ENCODE assay signal across 24 mouse cellular contexts in the genomic region with DNA sequence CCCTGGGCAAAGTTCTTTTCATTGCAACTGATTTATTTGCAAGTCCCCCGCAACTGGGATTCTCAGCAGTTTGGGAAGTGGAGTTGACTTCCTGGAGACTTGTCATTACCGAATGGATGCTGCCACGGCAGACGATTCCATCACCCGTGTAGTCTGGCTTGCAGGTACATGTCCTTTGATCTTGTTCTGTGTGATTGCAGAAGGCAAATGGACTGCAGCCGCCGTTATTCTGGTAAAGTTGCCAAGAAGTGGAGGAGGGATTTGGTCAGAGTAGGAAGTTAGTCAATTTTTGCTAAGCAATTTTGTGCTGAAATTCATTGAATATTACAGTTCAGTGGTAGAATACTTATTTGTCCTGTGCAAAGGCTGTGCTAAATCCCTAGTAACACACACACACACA.
DNase-seq lines count a peak whose midpoint lies in the region; ATAC-seq and TF ChIP-seq lines count a peak whose summit lies in the region.
"Had no signal": no experiment of that assay in that cellular context is flagged by ENCODE, and none has a peak within 500 bp of the region (broad histone marks: within the 10 kb centered on the region; RNA-seq: fewer than 3 reads in every experiment).

No protein-coding gene starts in this region.

- no peaks in the 10 kb centered on the region for H3K4me1 ChIP-seq in kidney, embryonic 15.5 days
- peaks cover 16% of the 10 kb centered on the region for H3K4me1 ChIP-seq in liver, postnatal 0 days (ENCODE audit: insufficient read depth)
- H3K4me1 ChIP-seq in liver, embryonic 12.5 days, result no peaks in the 10 kb centered on the region
- H3K4me1 ChIP-seq: embryonic facial prominence, embryonic 13.5 days; forebrain, embryonic 13.5 days; heart, embryonic 15.5 days had no signal

- peak overlapping the region; percentile 82; the same call in 1 of the 2 replicates for H3K27ac ChIP-seq in gastrocnemius, adult 2 months
- no peak overlapping the region for H3K27ac ChIP-seq in kidney, embryonic 15.5 days
- H3K27ac ChIP-seq in liver, postnatal 0 days (ENCODE audit: low read depth), result no peak overlapping the region
- no peak overlapping the region for H3K27ac ChIP-seq in liver, embryonic 12.5 days
- H3K27ac ChIP-seq: embryonic facial prominence, embryonic 13.5 days; forebrain, embryonic 13.5 days; heart, embryonic 15.5 days; hindbrain, embryonic 13.5 days; hindbrain, postnatal 0 days had no signal

- ATAC-seq in kidney, embryonic 15.5 days (replicated peaks; ENCODE audit: low FRiP score), result no peak
- peak; percentile 44; the same call in 1 of the 2 replicates for ATAC-seq in liver, postnatal 0 days
- no peak for ATAC-seq in liver, embryonic 12.5 days
- ATAC-seq: CD4-positive, CD25-positive, alpha-beta regulatory T cell, adult 4 months; forebrain, embryonic 13.5 days; forebrain, postnatal 0 days had no signal

- no peak for TF ChIP-seq EP300 in liver, postnatal 0 days (IDR thresholded peaks at IDR 0.05; ENCODE audit: low read depth)

- no peaks in the 10 kb centered on the region for H3K27me3 ChIP-seq in kidney, embryonic 15.5 days
- no peaks in the 10 kb centered on the region for H3K27me3 ChIP-seq in liver, postnatal 0 days (ENCODE audit: insufficient read depth, low read length)
- H3K27me3 ChIP-seq in liver, embryonic 12.5 days (replicated peaks), result no peaks in the 10 kb centered on the region
- H3K27me3 ChIP-seq: embryonic facial prominence, embryonic 13.5 days; forebrain, embryonic 13.5 days; heart, embryonic 15.5 days; hindbrain, embryonic 13.5 days had no signal

- H3K4me3 ChIP-seq in gastrocnemius, adult 2 months, result no peak overlapping the region
- no peak overlapping the region for H3K4me3 ChIP-seq in kidney, embryonic 15.5 days (replicated peaks)
- H3K4me3 ChIP-seq in liver, postnatal 0 days (ENCODE audit: low read depth, low read length), result no peak overlapping the region
- no peak overlapping the region for H3K4me3 ChIP-seq in liver, embryonic 12.5 days
- H3K4me3 ChIP-seq: embryonic facial prominence, embryonic 13.5 days; forebrain, embryonic 13.5 days; heart, embryonic 15.5 days; hindbrain, embryonic 13.5 days had no signal

- H3K36me3 ChIP-seq in kidney, embryonic 15.5 days, result no peaks in the 10 kb centered on the region
- H3K36me3 ChIP-seq in liver, postnatal 0 days (replicated peaks; ENCODE audit: insufficient read depth, low read length), result no peaks in the 10 kb centered on the region
- no peaks in the 10 kb centered on the region for H3K36me3 ChIP-seq in liver, embryonic 12.5 days
- H3K36me3 ChIP-seq: embryonic facial prominence, embryonic 13.5 days; G1E; heart, embryonic 15.5 days; hindbrain, embryonic 13.5 days had no signal

- no peaks in the 10 kb centered on the region for H3K9me3 ChIP-seq in kidney, embryonic 15.5 days (replicated peaks)
- no peaks in the 10 kb centered on the region for H3K9me3 ChIP-seq in liver, postnatal 0 days (ENCODE audit: low read length)
- no peaks in the 10 kb centered on the region for H3K9me3 ChIP-seq in liver, embryonic 12.5 days (replicated peaks)
- H3K9me3 ChIP-seq: embryonic facial prominence, embryonic 13.5 days; forebrain, embryonic 13.5 days; G1E; heart, embryonic 15.5 days; hindbrain, embryonic 13.5 days had no signal

- intact Hi-C loops in gastrocnemius, adult 2 months (cut with DNase I), result no loop called here

- no peak overlapping the region for H3K4me2 ChIP-seq in kidney, embryonic 15.5 days
- no peak overlapping the region for H3K4me2 ChIP-seq in liver, postnatal 0 days (ENCODE audit: low read depth, low read length)
- no peak overlapping the region for H3K4me2 ChIP-seq in liver, embryonic 12.5 days
- H3K4me2 ChIP-seq: embryonic facial prominence, embryonic 13.5 days; forebrain, embryonic 13.5 days; heart, embryonic 11.5 days; heart, embryonic 15.5 days; hindbrain, embryonic 13.5 days had no signal

- WGBS in kidney, embryonic 15.5 days, result 39% methylated on average over 7 of the region's 7 CpGs
- 59% methylated on average over 7 of the region's 7 CpGs for WGBS in liver, postnatal 0 days (ENCODE audit: insufficient replicate concordance)
- 72% methylated on average over 7 of the region's 7 CpGs for WGBS in liver, embryonic 12.5 days (ENCODE audit: insufficient replicate concordance)

- DNase-seq in gastrocnemius, adult 2 months, result no peak
- no peak for DNase-seq in gastrocnemius, postnatal 4 days (ENCODE audit: low spot score in 2 of 2)
- DNase-seq in kidney, adult 9 months, result peak; percentile 18
- DNase-seq in liver, postnatal 0 days, result peak; percentile 21
- no peak for DNase-seq in MN1 (ENCODE audit: low spot score)
- DNase-seq: adrenal gland, postnatal 14 days; B cell, adult 2 months; cerebellum, adult 18-20 months; cerebellum, adult 9-11 months; cerebellum, postnatal 36 days; forebrain, postnatal 0 days; gastrocnemius, postnatal 25 days; heart, adult 18-20 months; heart, postnatal 14 days had no signal

- TF ChIP-seq CTCF in gastrocnemius, adult 2 months (IDR thresholded peaks at IDR 0.05), result no peak
- no peak for TF ChIP-seq CTCF in liver, postnatal 0 days (IDR thresholded peaks at IDR 0.05; ENCODE audit: low read depth)

- no peak overlapping the region for H3K9ac ChIP-seq in kidney, embryonic 15.5 days
- no peak overlapping the region for H3K9ac ChIP-seq in liver, postnatal 0 days (replicated peaks)
- no peak overlapping the region for H3K9ac ChIP-seq in liver, embryonic 12.5 days
- H3K9ac ChIP-seq: embryonic facial prominence, embryonic 13.5 days; forebrain, embryonic 13.5 days; forebrain, postnatal 0 days; heart, embryonic 15.5 days; hindbrain, embryonic 13.5 days had no signal

Comparison
In these comparisons a context has a peak if more than half of its experiments do, and no peak if none do; other contexts are left out.
1. DNase-seq: peak in kidney, adult 9 months (single experiment) and liver, postnatal 0 days (single experiment); none in gastrocnemius, adult 2 months (single experiment), gastrocnemius, postnatal 4 days (0 of 2) and MN1 (single experiment).